Mouse (Mus musculus): ENCODE data around the gene Dcaf4. TPM values are rescaled to one million over a fixed set of nuclear protein-coding genes. Genes with fewer than 3 reads are reported as not detected.

Dcaf4 gene
- polyA plus RNA-seq, 1 experiment from 2014 or later: 25.1 TPM

GRCm38 (mm10) chr12:83525822-83526544 is 5.7 kb downstream of the Dcaf4 start:
- H3K4me1 ChIP-seq (ENCODE audit: insufficient read depth): no peaks in the 10 kb centered on the region
- ATAC-seq (ENCODE audit: insufficient read depth): no peak
- no peaks in the 10 kb centered on the region for H3K9me3 ChIP-seq (ENCODE audit: low read depth, low read length)
- no peak overlapping the region for H3K27ac ChIP-seq (ENCODE audit: low read depth)
- no peak for TF ChIP-seq CTCF (IDR thresholded peaks at IDR 0.05; ENCODE audit: low read depth)
- 67% methylated on average over 18 of the region's 18 CpGs for WGBS
- H3K27me3 ChIP-seq (ENCODE audit: insufficient read depth, low read length): no peaks in the 10 kb centered on the region
- H3K4me2 ChIP-seq: no peak overlapping the region
- DNase-seq: no peak
- H3K4me3 ChIP-seq (ENCODE audit: low read depth, low read length): no peak overlapping the region
- H3K36me3 ChIP-seq (ENCODE audit: insufficient read depth): peaks cover 17% of the 10 kb centered on the region; the same call in 1 of the 2 replicates
- no peak overlapping the region for H3K9ac ChIP-seq

GRCm38 (mm10) chr12:83527816-83528215 is 7.5 kb downstream of the Dcaf4 start:
- TF ChIP-seq CTCF (IDR thresholded peaks at IDR 0.05; ENCODE audit: low read depth): no peak
- H3K4me2 ChIP-seq: no peak overlapping the region
- no peaks in the 10 kb centered on the region for H3K27me3 ChIP-seq (ENCODE audit: insufficient read depth, low read length)
- no peak overlapping the region for H3K9ac ChIP-seq
- WGBS: 62% methylated on average over 6 of the region's 6 CpGs
- no peaks in the 10 kb centered on the region for H3K9me3 ChIP-seq (ENCODE audit: low read depth, low read length)
- no peaks in the 10 kb centered on the region for H3K4me1 ChIP-seq (ENCODE audit: insufficient read depth)
- ATAC-seq (ENCODE audit: insufficient read depth) (no peak), DNase-seq (no peak)
- peaks cover 23% of the 10 kb centered on the region; the same call in 1 of the 2 replicates for H3K36me3 ChIP-seq (ENCODE audit: insufficient read depth)
- no peak overlapping the region for H3K4me3 ChIP-seq (ENCODE audit: low read depth, low read length)
- no peak overlapping the region for H3K27ac ChIP-seq (ENCODE audit: low read depth)

GRCm38 (mm10) chr12:83528665-83529064 is 8.4 kb downstream of the Dcaf4 start:
- DNase-seq: no peak
- 68% methylated on average over 5 of the region's 5 CpGs for WGBS
- Histone ChIP-seq H3K27me3 (ENCODE audit: insufficient read depth, low read length) (no peaks in the 10 kb centered on the region), H3K4me1 (ENCODE audit: insufficient read depth) (no peaks in the 10 kb centered on the region), H3K9ac (no peak overlapping the region), H3K4me3 (ENCODE audit: low read depth, low read length) (no peak overlapping the region), H3K4me2 (no peak overlapping the region), H3K36me3 (ENCODE audit: insufficient read depth) (peaks cover 29% of the 10 kb centered on the region; the same call in 1 of the 2 replicates), H3K27ac (ENCODE audit: low read depth) (no peak overlapping the region), H3K9me3 (ENCODE audit: low read depth, low read length) (no peaks in the 10 kb centered on the region)
- ATAC-seq (ENCODE audit: insufficient read depth): no peak
- TF ChIP-seq CTCF (IDR thresholded peaks at IDR 0.05; ENCODE audit: low read depth): no peak

GRCm38 (mm10) chr12:83531992-83532391 is 11.7 kb downstream of the Dcaf4 start:
- Histone ChIP-seq H3K4me3 (ENCODE audit: low read depth, low read length) (no peak overlapping the region), H3K27me3 (ENCODE audit: insufficient read depth, low read length) (no peaks in the 10 kb centered on the region), H3K36me3 (ENCODE audit: insufficient read depth) (peaks cover 41% of the 10 kb centered on the region; the same call in 1 of the 2 replicates), H3K4me1 (ENCODE audit: insufficient read depth) (no peaks in the 10 kb centered on the region), H3K4me2 (no peak overlapping the region), H3K9me3 (ENCODE audit: low read depth, low read length) (no peaks in the 10 kb centered on the region), H3K9ac (no peak overlapping the region), H3K27ac (ENCODE audit: low read depth) (no peak overlapping the region)
- ATAC-seq (ENCODE audit: insufficient read depth) (no peak), DNase-seq (no peak)
- 90% methylated on average over 6 of the region's 6 CpGs for WGBS
- no peak for TF ChIP-seq CTCF (IDR thresholded peaks at IDR 0.05; ENCODE audit: low read depth)

- ATAC-seq (ENCODE audit: insufficient read depth): no peak
- no peak overlapping the region for H3K27ac ChIP-seq (ENCODE audit: low read depth)
- no peaks in the 10 kb centered on the region for H3K4me1 ChIP-seq (ENCODE audit: insufficient read depth)
- H3K27me3 ChIP-seq (ENCODE audit: insufficient read depth, low read length): no peaks in the 10 kb centered on the region
- no peaks in the 10 kb centered on the region for H3K9me3 ChIP-seq (ENCODE audit: low read depth, low read length)
- H3K9ac ChIP-seq: no peak overlapping the region
- H3K4me3 ChIP-seq (ENCODE audit: low read depth, low read length): no peak overlapping the region
- TF ChIP-seq CTCF (IDR thresholded peaks at IDR 0.05; ENCODE audit: low read depth): no peak
- H3K36me3 ChIP-seq (ENCODE audit: insufficient read depth): peaks cover 39% of the 10 kb centered on the region; the same call in 1 of the 2 replicates
- DNase-seq: no peak
- H3K4me2 ChIP-seq: no peak overlapping the region
- 94% methylated on average over 3 of the region's 3 CpGs for WGBS
Measured at GRCm38 (mm10) chr12:83532966-83533365, 12.7 kb downstream of the Dcaf4 start.

GRCm38 (mm10) chr12:83534190-83534589 is 13.9 kb downstream of the Dcaf4 start:
- 82% methylated on average over 3 of the region's 3 CpGs for WGBS
- no peak overlapping the region for H3K4me2 ChIP-seq
- H3K36me3 ChIP-seq (ENCODE audit: insufficient read depth): peaks cover 37% of the 10 kb centered on the region; the same call in 1 of the 2 replicates
- TF ChIP-seq CTCF (IDR thresholded peaks at IDR 0.05; ENCODE audit: low read depth): no peak
- ATAC-seq (ENCODE audit: insufficient read depth): no peak
- no peak overlapping the region for H3K4me3 ChIP-seq (ENCODE audit: low read depth, low read length)
- no peak overlapping the region for H3K9ac ChIP-seq
- H3K27ac ChIP-seq (ENCODE audit: low read depth): no peak overlapping the region
- no peaks in the 10 kb centered on the region for H3K9me3 ChIP-seq (ENCODE audit: low read depth, low read length)
- H3K27me3 ChIP-seq (ENCODE audit: insufficient read depth, low read length): no peaks in the 10 kb centered on the region
- DNase-seq: no peak
- H3K4me1 ChIP-seq (ENCODE audit: insufficient read depth): no peaks in the 10 kb centered on the region

- Histone ChIP-seq H3K4me3 (ENCODE audit: low read depth, low read length) (no peak overlapping the region), H3K36me3 (ENCODE audit: insufficient read depth) (peaks cover 43% of the 10 kb centered on the region), H3K4me2 (no peak overlapping the region), H3K9ac (no peak overlapping the region), H3K4me1 (ENCODE audit: insufficient read depth) (no peaks in the 10 kb centered on the region), H3K27ac (ENCODE audit: low read depth) (no peak overlapping the region), H3K9me3 (ENCODE audit: low read depth, low read length) (no peaks in the 10 kb centered on the region), H3K27me3 (ENCODE audit: insufficient read depth, low read length) (no peaks in the 10 kb centered on the region)
- 85% methylated on average over 11 of the region's 11 CpGs for WGBS
- DNase-seq: no peak
- no peak for ATAC-seq (ENCODE audit: insufficient read depth)
- TF ChIP-seq CTCF (IDR thresholded peaks at IDR 0.05; ENCODE audit: low read depth): no peak
Measured at GRCm38 (mm10) chr12:83535428-83535827, 15.2 kb downstream of the Dcaf4 start.

Measured in lung, embryonic 14.5 days (tissue).